Mouse (Mus musculus): ENCODE data around the gene Slc5a1.

- TF ChIP-seq CTCF (IDR thresholded peaks at IDR 0.05; ENCODE audit: control insufficient read depth, insufficient read depth, insufficient read length) (no peak), MYOD1 (IDR thresholded peaks at IDR 0.05; ENCODE audit: control insufficient read depth, insufficient read length, low read depth) (no peak), MYOG (IDR thresholded peaks at IDR 0.05; ENCODE audit: control insufficient read depth, extremely low read depth, insufficient read length) (no peak)
Observed at GRCm38 (mm10) chr5:33105660-33106059, 1.6 kb downstream of the Slc5a1 start.

Data from C2C12 (cell line).